Mouse (Mus musculus): ENCODE measurements around the gene F930015N05Rik. TPM values are rescaled to one million over a fixed set of nuclear protein-coding genes. Genes with fewer than 3 reads are reported as not detected.

Gene F930015N05Rik
- polyA plus RNA-seq, 1 experiment from 2014 or later: 2.5 TPM

Other genes starting within 250 kb of the F930015N05Rik start
- 1.2 and 1.3 TPM in 2 replicates for gene Hs3st3a1, start 1.3 kb downstream of the F930015N05Rik start, polyA plus RNA-seq (2015; fragmentation: Nextera tagmentation; extraction: Ambion mirVana)